Mouse (Mus musculus) thymus, adult 2 months (tissue): Measurements from ENCODE around the gene Gsdme. TPM values are rescaled to one million over a fixed set of nuclear protein-coding genes. Genes with fewer than 3 reads are reported as not detected.

Experiments
- DNase-seq: peaks from one replicate; pipeline ENCODE4 v3.0.0; 2021
- H3K27ac ChIP-seq: fragments of 200-500 bp; 2 replicates; pipeline ENCODE4 v1.5.1; 2012; ENCODE audit warnings: low read length, control low read depth; ENCODE audit not compliant: control insufficient read depth, insufficient read depth
- H3K27me3 ChIP-seq: fragments of 200-500 bp; 2 replicates; pipeline ENCODE4 v1.6.1; 2012; ENCODE audit warnings: mild to moderate bottlenecking, low read length, moderate library complexity, mixed read lengths; ENCODE audit not compliant: control insufficient read depth, insufficient read depth
- H3K36me3 ChIP-seq: fragments of 200-500 bp; 2 replicates; pipeline ENCODE4 v1.6.1; 2012; ENCODE audit warnings: mild to moderate bottlenecking, low read length, moderate library complexity; ENCODE audit not compliant: control insufficient read depth, insufficient read depth
- H3K4me1 ChIP-seq: fragments of 200-500 bp; replicated peaks from 2 replicates; pipeline ENCODE4 v1.6.1; 2012; ENCODE audit warnings: low read length; ENCODE audit not compliant: control insufficient read depth, insufficient read depth
- H3K4me3 ChIP-seq: fragments of 200-500 bp; 2 replicates; pipeline ENCODE4 v1.5.1; 2012; ENCODE audit warnings: mild to moderate bottlenecking, low read length, control low read depth, moderate library complexity; ENCODE audit not compliant: control insufficient read depth, insufficient read depth
- CTCF ChIP-seq: fragments of 200-500 bp; IDR thresholded peaks from 2 replicates; pipeline ENCODE4 v1.5.1; 2012; ENCODE audit warnings: mild to moderate bottlenecking, control low read depth, low read length, moderate library complexity, borderline replicate concordance; ENCODE audit not compliant: control insufficient read depth, poor library complexity, insufficient read depth; ENCODE audit errors: extremely low read depth
- POLR2A ChIP-seq: fragments of 200-500 bp; IDR thresholded peaks from 2 replicates; pipeline ENCODE4 v1.6.1; 2012; ENCODE audit warnings: mild to moderate bottlenecking, low read length, control low read depth, moderate library complexity; ENCODE audit not compliant: control insufficient read depth, poor library complexity, insufficient read depth; ENCODE audit errors: extremely low read depth
- WGBS: fragments of 180-500 bp; shearing (Covaris S2); methylation state at CpG from one replicate; pipeline ENCODE4 v1.1.7; 2018; 5-methylcytosine and 5-hydroxymethylcytosine counted together
- polyA plus RNA-seq: library from polyadenylated mRNA; depleted of rRNA; stranded (reverse); fragments of >200 nt; gene quantifications from 2 replicates; pipeline ENCODE4 v1.2.3, GENCODE M21; 2012

The Gsdme gene
- polyA plus RNA-seq, 1 experiment = 0.59 TPM

- DNase-seq = no peak
- no peak overlapping the region for H3K27ac ChIP-seq
- H3K4me1 ChIP-seq = peaks cover 7% of the 10 kb centered on the region; the same call in 1 of the 2 replicates
- H3K36me3 ChIP-seq = no peaks in the 10 kb centered on the region
- TF ChIP-seq CTCF (no peak), POLR2A (no peak)
- WGBS = 95% methylated on average over 2 of the region's 2 CpGs
- no peak overlapping the region for H3K4me3 ChIP-seq
- H3K27me3 ChIP-seq = no peaks in the 10 kb centered on the region
These were observed 23.8 kb downstream of the Gsdme start for GRCm38 (mm10) chr6:50239902-50240301.

GRCm38 (mm10) chr6:50237963-50238362 is 25.7 kb downstream of the Gsdme start:
- Histone ChIP-seq H3K27ac (no peak overlapping the region), H3K4me3 (no peak overlapping the region), H3K36me3 (no peaks in the 10 kb centered on the region), H3K27me3 (no peaks in the 10 kb centered on the region), H3K4me1 (peaks cover 7% of the 10 kb centered on the region; the same call in 1 of the 2 replicates)
- TF ChIP-seq POLR2A = no peak
- no peak for TF ChIP-seq CTCF
- WGBS = 69% methylated on average over 2 of the region's 2 CpGs
- no peak for DNase-seq

GRCm38 (mm10) chr6:50232984-50233383 is 30.7 kb downstream of the Gsdme start:
- no peaks in the 10 kb centered on the region for H3K27me3 ChIP-seq
- 38% methylated on average over 1 of the region's 1 CpGs for WGBS
- H3K36me3 ChIP-seq = no peaks in the 10 kb centered on the region
- no peak overlapping the region for H3K4me3 ChIP-seq
- H3K4me1 ChIP-seq = no peaks in the 10 kb centered on the region
- TF ChIP-seq POLR2A = no peak
- TF ChIP-seq CTCF = no peak
- no peak overlapping the region for H3K27ac ChIP-seq
- no peak for DNase-seq

GRCm38 (mm10) chr6:50231288-50231687 is 32.4 kb downstream of the Gsdme start:
- no peak for DNase-seq
- Histone ChIP-seq H3K4me1 (no peaks in the 10 kb centered on the region), H3K4me3 (no peak overlapping the region), H3K27me3 (no peaks in the 10 kb centered on the region), H3K36me3 (no peaks in the 10 kb centered on the region), H3K27ac (no peak overlapping the region)
- TF ChIP-seq CTCF = no peak
- WGBS = 96% methylated on average over 5 of the region's 5 CpGs

GRCm38 (mm10) chr6:50228180-50228579 is 35.5 kb downstream of the Gsdme start:
- H3K36me3 ChIP-seq = no peaks in the 10 kb centered on the region
- H3K27ac ChIP-seq = no peak overlapping the region
- no peaks in the 10 kb centered on the region for H3K4me1 ChIP-seq
- no peak for TF ChIP-seq CTCF
- whole genome bisulfite sequencing = 76% methylated on average over 5 of the region's 5 CpGs
- H3K27me3 ChIP-seq = no peaks in the 10 kb centered on the region
- H3K4me3 ChIP-seq = no peak overlapping the region
- no peak for DNase-seq

GRCm38 (mm10) chr6:50225232-50225631 is 38.4 kb downstream of the Gsdme start:
- H3K27me3 ChIP-seq = no peaks in the 10 kb centered on the region
- no peak overlapping the region for H3K27ac ChIP-seq
- no peaks in the 10 kb centered on the region for H3K36me3 ChIP-seq
- H3K4me3 ChIP-seq = no peak overlapping the region
- peaks cover 4% of the 10 kb centered on the region; the same call in 1 of the 2 replicates for H3K4me1 ChIP-seq
- no peak for TF ChIP-seq CTCF
- no peak for TF ChIP-seq POLR2A
- no peak for DNase-seq
- 78% methylated on average over 5 of the region's 5 CpGs for WGBS

GRCm38 (mm10) chr6:50223606-50224005 is 40.1 kb downstream of the Gsdme start:
- TF ChIP-seq CTCF (no peak), POLR2A (no peak)
- Histone ChIP-seq H3K4me1 (peaks cover 4% of the 10 kb centered on the region; the same call in 1 of the 2 replicates), H3K36me3 (no peaks in the 10 kb centered on the region), H3K4me3 (no peak overlapping the region), H3K27me3 (no peaks in the 10 kb centered on the region), H3K27ac (no peak overlapping the region)
- no peak for DNase-seq
- WGBS = 94% methylated on average over 4 of the region's 4 CpGs
